Mouse (Mus musculus): ENCODE measurements at regions not wholly inside any gene's neighbourhood (a gene's known extent, or its start where the extent isn't known, plus 50 kb on each side); places are given as distances from the start of the nearest gene placed in this dataset.

DNA sequence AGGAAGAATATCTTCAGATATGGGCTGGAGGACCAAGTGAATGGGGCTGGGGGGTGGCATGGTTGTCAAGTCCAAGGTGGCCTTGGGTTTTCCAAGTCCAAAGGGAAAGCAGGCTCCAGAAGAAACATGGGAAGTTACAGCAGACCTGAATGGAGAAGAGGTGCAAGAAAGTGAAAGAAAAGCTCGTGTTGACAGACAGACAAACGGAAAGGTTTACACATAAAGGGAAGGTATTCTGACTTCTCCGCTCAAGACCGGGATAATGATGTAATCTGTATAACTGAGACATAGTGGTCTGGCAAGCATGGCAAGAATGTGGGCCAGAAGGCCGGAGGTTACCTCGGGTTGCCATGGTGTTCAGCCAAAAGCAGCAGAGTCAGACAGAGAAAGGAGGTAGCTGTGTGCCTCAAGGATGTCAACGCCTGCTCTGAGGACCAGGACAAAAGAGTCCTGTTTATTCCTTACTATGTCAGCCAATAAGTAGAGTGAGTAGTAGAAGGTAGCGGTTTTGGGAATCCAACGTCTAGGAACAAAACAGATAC lies 50.8 kb upstream of the Elk3 start:
- DNase-seq: no peak

- DNase-seq: no peak
These were observed 53.3 kb upstream of the Elk3 start for GRCm38 (mm10) chr10:93364108-93364793.

DNA sequence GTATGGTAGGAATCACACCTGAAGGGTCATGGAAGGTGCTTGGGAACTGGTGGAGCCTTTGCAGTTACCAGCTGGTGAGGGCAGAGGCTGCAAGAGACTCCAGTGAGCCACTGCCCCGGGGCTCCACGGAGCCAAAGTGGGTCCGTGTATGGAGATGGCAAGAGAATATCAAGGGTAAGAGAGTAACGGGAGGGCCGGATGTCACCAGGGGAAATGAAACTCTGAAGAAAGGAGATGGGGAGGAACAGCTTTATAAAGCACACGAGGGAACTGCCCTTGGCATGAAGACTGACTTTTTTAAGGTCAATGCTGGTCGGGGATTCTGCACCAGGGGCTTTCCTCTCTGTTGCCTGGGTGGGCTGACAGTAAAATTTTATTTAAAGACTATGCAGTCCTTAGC lies 53.9 kb upstream of the Elk3 start:
- no peak for DNase-seq

- no peak for DNase-seq
These were observed 54.4 kb upstream of the Elk3 start for GRCm38 (mm10) chr10:93365318-93365717.

DNA sequence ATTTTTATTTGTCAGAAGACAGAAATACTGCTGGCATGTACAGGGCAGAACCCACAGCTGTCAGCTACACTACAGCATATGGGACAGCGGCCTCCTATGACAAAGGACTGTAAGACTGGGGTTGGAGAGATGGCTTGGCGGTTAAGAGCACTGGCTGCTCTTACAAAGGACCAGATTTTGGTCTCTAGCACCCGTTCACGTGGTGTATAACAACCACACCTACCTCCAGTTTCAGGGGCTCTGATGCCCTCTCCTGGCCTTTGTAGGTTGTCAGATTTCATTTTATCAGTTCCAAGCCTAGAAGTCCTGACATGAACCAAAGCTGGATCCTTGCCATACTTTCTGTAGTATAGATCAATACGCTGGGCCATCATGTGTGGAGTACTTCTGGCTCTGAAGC lies 54.9 kb upstream of the Elk3 start:
- no peak for DNase-seq

DNA sequence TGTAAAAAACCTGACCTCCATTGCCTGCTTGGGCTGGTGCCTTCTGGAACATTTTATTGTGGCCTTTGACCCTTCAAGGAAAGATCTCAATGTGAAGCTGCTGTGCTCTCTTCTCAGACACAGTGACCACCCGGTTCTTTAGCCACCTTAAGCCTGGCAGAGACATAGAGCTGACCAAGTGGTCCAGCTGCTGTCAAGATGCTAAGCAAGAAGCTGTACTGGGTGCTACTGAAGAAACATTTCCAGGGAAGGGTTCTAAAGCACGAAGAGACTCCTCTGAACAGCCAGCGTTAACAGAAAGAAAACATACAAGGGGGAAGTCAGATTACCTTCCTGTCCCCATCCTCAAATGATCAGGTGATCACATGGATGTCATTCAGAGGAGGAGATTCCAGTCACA lies 58.8 kb upstream of the Elk3 start:
- no peak for DNase-seq

GRCm38 (mm10) chr10:93370331-93370730 lies 59.4 kb upstream of the Elk3 start:
- no peak for DNase-seq

GRCm38 (mm10) chr10:93372281-93372680 lies 61.3 kb upstream of the Elk3 start:
- DNase-seq: no peak

GRCm38 (mm10) chr10:93373265-93373664 lies 62.3 kb upstream of the Elk3 start:
- DNase-seq: no peak

- no peak for DNase-seq
These were observed 63.2 kb upstream of the Elk3 start for GRCm38 (mm10) chr10:93373954-93374689.

GRCm38 (mm10) chr10:93374690-93374994 lies 63.7 kb upstream of the Elk3 start:
- no peak for DNase-seq

DNA sequence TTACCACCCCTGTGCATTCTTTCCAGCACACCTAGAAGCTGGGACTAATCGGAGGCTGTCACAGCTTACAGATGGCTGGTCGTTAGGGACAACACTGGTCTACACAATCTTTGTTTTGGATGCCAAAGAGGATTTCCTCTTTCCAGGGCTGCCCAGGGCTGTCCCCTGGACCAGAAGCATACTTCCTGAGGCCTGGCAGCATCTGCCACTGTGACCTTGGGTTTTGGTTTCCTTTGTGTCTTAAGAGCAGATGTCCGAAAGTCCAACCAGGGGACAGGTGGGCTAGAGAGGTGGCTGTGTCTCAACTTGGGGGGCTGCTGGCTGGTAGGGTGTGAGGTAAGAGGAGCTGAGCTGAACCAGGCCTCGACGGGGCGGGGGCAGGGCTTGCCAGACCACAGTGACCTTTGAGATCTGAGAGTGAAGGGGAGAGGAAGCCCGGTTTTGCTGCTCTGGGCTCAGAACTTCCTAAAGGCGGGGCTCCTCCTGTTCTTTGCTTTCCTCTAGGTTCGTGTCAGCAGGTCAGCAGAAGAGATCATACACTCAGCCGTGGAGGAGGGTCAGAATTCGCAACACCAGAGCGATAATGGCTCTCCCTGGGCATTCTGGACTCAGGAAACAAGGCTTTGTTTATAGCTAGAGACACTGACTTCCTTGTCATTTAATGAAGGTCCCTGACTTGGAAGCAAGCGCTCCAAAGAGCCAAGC lies 64.2 kb upstream of the Elk3 start:
- peak; percentile 31 for DNase-seq

- no peak for DNase-seq
These were observed 64.8 kb upstream of the Elk3 start for GRCm38 (mm10) chr10:93375771-93376170.

DNA sequence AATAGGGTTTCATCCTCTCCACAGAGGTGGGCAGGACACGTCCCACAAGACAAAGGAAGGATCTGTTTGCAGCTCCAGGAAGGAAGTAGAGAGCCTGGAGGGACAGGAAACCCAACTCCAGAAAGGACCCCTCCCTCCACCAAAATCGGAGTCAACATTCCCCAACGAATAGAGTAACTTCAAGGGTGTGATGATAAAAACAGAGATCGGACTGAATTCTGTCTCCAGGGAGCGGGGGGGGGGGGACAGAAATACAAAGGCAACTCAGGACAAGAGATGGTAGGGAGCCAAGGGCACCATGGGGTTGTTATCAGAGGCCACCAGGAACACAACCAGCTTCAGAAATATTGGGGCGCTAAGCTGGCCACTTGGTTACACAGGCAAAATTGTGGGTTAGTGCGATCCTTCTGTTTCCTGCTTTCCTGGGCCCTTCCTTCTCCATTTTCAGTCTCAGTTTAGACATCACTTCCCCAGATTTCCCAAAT lies 65.6 kb upstream of the Elk3 start:
- no peak for DNase-seq

DNA sequence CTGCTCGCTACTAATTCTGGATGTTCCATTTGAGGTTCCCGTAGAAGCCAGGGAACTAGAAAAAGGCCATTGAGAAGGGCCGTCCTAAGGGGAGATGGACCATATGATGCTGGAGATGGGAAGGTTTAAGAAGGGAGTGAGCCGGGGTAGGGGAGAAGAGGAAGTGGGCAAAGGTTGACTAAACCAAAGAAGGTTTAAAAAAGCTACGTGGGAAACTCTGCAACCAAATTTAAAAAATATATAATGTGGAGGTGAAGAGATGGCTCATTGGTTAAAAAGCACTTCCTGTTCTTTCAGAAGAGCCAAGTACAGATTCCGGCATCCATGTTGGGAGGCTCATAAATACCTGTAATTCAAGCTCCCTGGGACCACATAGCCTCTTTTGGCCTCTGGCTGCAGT lies 63.9 kb upstream of the Lta4h start:
- no peak for DNase-seq

DNA sequence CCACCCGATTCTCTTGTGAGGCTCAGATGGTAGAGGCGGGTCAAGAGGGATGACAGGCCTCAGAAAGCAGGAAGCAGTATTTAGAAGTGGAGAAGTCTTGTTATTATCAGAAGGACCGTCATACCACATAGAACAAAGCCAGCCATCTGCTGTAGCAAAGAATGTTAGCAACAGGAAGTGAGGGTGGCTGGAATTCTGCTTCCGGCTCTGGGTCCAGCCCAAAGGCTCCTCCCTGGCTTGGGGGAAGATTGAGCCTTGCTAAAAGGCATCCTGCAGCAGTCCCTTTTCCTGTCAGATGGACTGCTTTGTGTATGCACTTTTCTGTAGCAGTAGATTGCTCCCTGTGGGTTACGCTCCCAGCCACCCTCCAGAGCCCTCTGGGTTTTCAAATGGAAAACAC lies 61.9 kb upstream of the Lta4h start:
- DNase-seq: no peak

GRCm38 (mm10) chr10:93393902-93394301 lies 59.3 kb upstream of the Lta4h start:
- no peak for DNase-seq

GRCm38 (mm10) chr10:93397711-93398110 lies 55.5 kb upstream of the Lta4h start:
- DNase-seq: no peak

GRCm38 (mm10) chr10:93398531-93399320 lies 54.5 kb upstream of the Lta4h start:
- DNase-seq: no peak

DNA sequence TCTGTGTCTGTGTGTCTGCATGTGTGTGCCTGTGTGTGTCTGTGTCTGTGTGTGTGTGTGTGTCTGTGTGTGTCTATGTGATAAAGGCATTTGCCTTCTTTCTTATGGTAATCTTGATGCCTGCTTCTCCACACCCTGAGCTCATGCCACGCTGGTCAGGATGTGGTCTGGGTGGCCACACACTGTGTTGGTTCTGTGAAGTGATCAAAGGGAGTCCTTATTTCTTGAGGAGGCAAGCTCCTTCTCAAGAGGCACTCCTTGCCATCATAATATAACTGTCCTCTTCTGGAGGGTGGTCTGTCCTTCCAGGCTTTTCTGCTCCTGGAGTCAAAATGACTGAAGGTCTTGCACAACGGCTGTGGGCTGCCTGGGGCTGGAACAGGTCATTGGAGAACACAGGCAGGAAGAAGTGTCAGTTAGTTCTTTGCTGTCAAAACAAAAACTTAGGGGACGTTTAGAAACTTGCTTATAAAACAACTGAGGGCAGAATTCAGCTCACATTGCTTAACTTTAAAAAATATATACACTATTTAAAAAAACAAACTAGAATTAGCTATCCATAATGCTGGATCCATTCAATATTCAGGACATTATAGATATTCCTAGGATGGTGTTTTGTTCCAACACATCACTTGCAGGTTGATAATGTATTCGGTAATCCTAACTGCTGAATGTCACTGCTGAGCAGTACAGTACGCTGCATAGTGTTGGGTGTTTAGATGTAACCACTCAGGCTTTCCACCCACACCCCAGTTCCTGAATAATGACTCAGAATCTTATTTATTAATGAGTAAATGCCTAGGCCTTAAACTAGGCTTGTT lies 50.3 kb upstream of the Lta4h start:
- no peak for DNase-seq
